Mouse (Mus musculus): Measurements from ENCODE around the gene Olfr750. TPM values are rescaled to one million over a fixed set of nuclear protein-coding genes. Genes with fewer than 3 reads are reported as not detected.

The Olfr750 gene
- polyA plus RNA-seq, 1 experiment from 2014 or later: not detected

DNA sequence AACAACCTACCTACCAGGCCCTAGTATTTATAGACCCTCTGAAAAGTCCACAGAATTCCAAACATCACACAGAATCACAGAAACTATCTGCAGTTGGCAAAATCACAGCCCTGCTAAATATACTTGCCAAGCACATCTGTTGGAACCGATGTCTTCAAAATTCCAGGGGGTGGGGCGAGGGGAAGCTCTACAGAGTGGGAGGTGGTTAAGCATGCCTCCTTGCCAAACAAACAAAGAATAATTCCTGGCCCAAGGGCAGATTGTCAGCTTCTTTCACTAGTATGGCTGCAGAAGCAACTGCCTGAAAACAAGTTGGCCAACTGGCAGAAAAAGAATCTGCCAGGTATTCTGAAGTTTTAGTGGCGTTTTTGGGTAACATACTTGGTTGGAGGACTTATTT lies 57.0 kb downstream of the Olfr750 start:
- Histone ChIP-seq H3K9me3 (ENCODE audit: control insufficient read depth, low read length) (no peaks in the 10 kb centered on the region), H3K27me3 (ENCODE audit: control insufficient read depth, insufficient read depth, low read depth, low read length) (no peaks in the 10 kb centered on the region), H3K27ac (ENCODE audit: low read length) (0 out of 2 replicates have a peak overlapping the region, but pooled peaks have one; percentile 10), H3K9ac (ENCODE audit: low read length) (no peak overlapping the region), H3K4me3 (ENCODE audit: low read length) (no peak overlapping the region), H3K4me1 (replicated peaks; ENCODE audit: control insufficient read depth, insufficient read depth, low read length) (0 out of 2 replicates have a peak, but pooled peaks cover 3% of the 10 kb centered on the region), H3K4me2 (ENCODE audit: low read depth, low read length) (no peak overlapping the region), H3K36me3 (ENCODE audit: control insufficient read depth, insufficient read depth, low read length) (no peaks in the 10 kb centered on the region)
- 61% methylated on average over 3 of the region's 3 CpGs for WGBS
- ATAC-seq (ENCODE audit: low read depth): peak; percentile 73

Other genes starting within 250 kb of the Olfr750 start
- 6.0 and 6.2 TPM in 2 replicates for gene Tep1, start 203.9 kb downstream of the Olfr750 start, polyA plus RNA-seq (2015; fragmentation: Nextera tagmentation; extraction: Ambion mirVana)
- 0.59 TPM in 2 replicates for gene Klhl33, start 176.9 kb downstream of the Olfr750 start, polyA plus RNA-seq (2015; fragmentation: Nextera tagmentation; extraction: Ambion mirVana)
- 153 and 171 TPM in 2 replicates for gene Osgep, start 149.5 kb downstream of the Olfr750 start, polyA plus RNA-seq (2015; fragmentation: Nextera tagmentation; extraction: Ambion mirVana)
- gene Apex1, start 149.5 kb downstream of the Olfr750 start, polyA plus RNA-seq (2015; fragmentation: Nextera tagmentation; extraction: Ambion mirVana): 171 and 177 TPM in 2 replicates
- gene Pip4p1, start 143.6 kb downstream of the Olfr750 start, polyA plus RNA-seq (2015; fragmentation: Nextera tagmentation; extraction: Ambion mirVana): 47.1 and 48.4 TPM in 2 replicates
- gene Pnp, start 143.4 kb downstream of the Olfr750 start, polyA plus RNA-seq (2015; fragmentation: Nextera tagmentation; extraction: Ambion mirVana): 68.8 and 73.1 TPM in 2 replicates
- not detected in 2 replicates for gene Gm49342, start 129.9 kb downstream of the Olfr750 start, polyA plus RNA-seq (2015; fragmentation: Nextera tagmentation; extraction: Ambion mirVana)
- gene Pnp2, start 118.4 kb downstream of the Olfr750 start, polyA plus RNA-seq (2015; fragmentation: Nextera tagmentation; extraction: Ambion mirVana): 0.46 and 0.88 TPM in 2 replicates
- 0.26 and 0.31 TPM in 2 replicates for gene Rnase10, start 66.7 kb downstream of the Olfr750 start, polyA plus RNA-seq (2015; fragmentation: Nextera tagmentation; extraction: Ambion mirVana)
- gene Rnase9, start 32.6 kb downstream of the Olfr750 start, polyA plus RNA-seq (2015; fragmentation: Nextera tagmentation; extraction: Ambion mirVana): not detected in 2 replicates
- not detected in 2 replicates for gene Rnase11, start 24.3 kb downstream of the Olfr750 start, polyA plus RNA-seq (2015; fragmentation: Nextera tagmentation; extraction: Ambion mirVana)
- 0.34 TPM in 1 of 2 replicates, not detected in the other for gene Rnase12, start 16.8 kb downstream of the Olfr750 start, polyA plus RNA-seq (2015; fragmentation: Nextera tagmentation; extraction: Ambion mirVana)
- gene Rnase4, start 16.6 kb upstream of the Olfr750 start, polyA plus RNA-seq (2015; fragmentation: Nextera tagmentation; extraction: Ambion mirVana): 42.2 and 50.8 TPM in 2 replicates
- 6.3 and 8.7 TPM in 2 replicates for gene Ang, start 16.7 kb upstream of the Olfr750 start, polyA plus RNA-seq (2015; fragmentation: Nextera tagmentation; extraction: Ambion mirVana)
- gene Eddm3b, start 40.0 kb upstream of the Olfr750 start, polyA plus RNA-seq (2015; fragmentation: Nextera tagmentation; extraction: Ambion mirVana): not detected in 2 replicates
- 0.69 and 0.97 TPM in 2 replicates for gene Rnase6, start 49.5 kb upstream of the Olfr750 start, polyA plus RNA-seq (2015; fragmentation: Nextera tagmentation; extraction: Ambion mirVana)
- gene Rnase1, start 72.3 kb upstream of the Olfr750 start, polyA plus RNA-seq (2015; fragmentation: Nextera tagmentation; extraction: Ambion mirVana): 0.50 and 0.51 TPM in 2 replicates
- gene Rnase2b, start 87.8 kb upstream of the Olfr750 start, polyA plus RNA-seq (2015; fragmentation: Nextera tagmentation; extraction: Ambion mirVana): not detected in 2 replicates
- not detected in 2 replicates for gene Ang2, start 124.7 kb upstream of the Olfr750 start, polyA plus RNA-seq (2015; fragmentation: Nextera tagmentation; extraction: Ambion mirVana)
- not detected in 2 replicates for gene Ear14, start 129.0 kb upstream of the Olfr750 start, polyA plus RNA-seq (2015; fragmentation: Nextera tagmentation; extraction: Ambion mirVana)
- not detected in 2 replicates for gene Rnase2a, start 181.7 kb upstream of the Olfr750 start, polyA plus RNA-seq (2015; fragmentation: Nextera tagmentation; extraction: Ambion mirVana)

Measured in lung, embryonic 16.5 days (tissue).